Mouse (Mus musculus): ENCODE measurements around the gene Nos1ap. TPM values are rescaled to one million over a fixed set of nuclear protein-coding genes. Genes with fewer than 3 reads are reported as not detected.

Nos1ap gene
- total RNA-seq, 2 experiments from 2014 or later: 190 to 195 TPM

- intact Hi-C loops (cut with DNase I): no loop called here
These were observed 870 bp upstream of the Nos1ap start for GRCm38 (mm10) chr1:170590531-170590930.

GRCm38 (mm10) chr1:170590041-170590360 lies 340 bp upstream of the Nos1ap start:
- intact Hi-C loops (cut with DNase I): no loop called here

More at GRCm38 (mm10) chr1:170590531-170590930, 870 bp upstream of the Nos1ap start:
- DNase-seq (ENCODE audit: low spot score in 2 of 2): no peak

GRCm38 (mm10) chr1:170588879-170589218 lies 812 bp downstream of the Nos1ap start:
- intact Hi-C loops (cut with DNase I): loop anchor here (5.0 kb wide), 1 partner anchor 82 kb away; no protein-coding TSS in a partner anchor
- no peak for DNase-seq (ENCODE audit: low spot score in 2 of 2)

More at GRCm38 (mm10) chr1:170590041-170590360, 340 bp upstream of the Nos1ap start:
- DNase-seq (ENCODE audit: low spot score in 2 of 2): no peak

- no peak for DNase-seq (ENCODE audit: low spot score in 2 of 2)
- intact Hi-C loops (cut with DNase I): loop anchor here (5.0 kb wide), 1 partner anchor 81 kb away; no protein-coding TSS in a partner anchor
These were observed 1.3 kb downstream of the Nos1ap start for GRCm38 (mm10) chr1:170588353-170588752.

GRCm38 (mm10) chr1:170586715-170587114 lies 2.9 kb downstream of the Nos1ap start:
- intact Hi-C loops (cut with DNase I): loop anchor here (5.0 kb wide), 1 partner anchor 79 kb away; no protein-coding TSS in a partner anchor
- peak; percentile 29 to 44 for DNase-seq (ENCODE audit: low spot score in 2 of 2)

GRCm38 (mm10) chr1:170583925-170584324 lies 5.7 kb downstream of the Nos1ap start:
- intact Hi-C loops (cut with DNase I): no loop called here

GRCm38 (mm10) chr1:170582341-170582740 lies 7.3 kb downstream of the Nos1ap start:
- intact Hi-C loops (cut with DNase I): no loop called here
- no peak for DNase-seq (ENCODE audit: low spot score in 2 of 2)

More at GRCm38 (mm10) chr1:170583925-170584324, 5.7 kb downstream of the Nos1ap start:
- DNase-seq (ENCODE audit: low spot score in 2 of 2): no peak

- intact Hi-C loops (cut with DNase I): no loop called here
- no peak for DNase-seq (ENCODE audit: low spot score in 2 of 2)
These were observed 9.1 kb downstream of the Nos1ap start for GRCm38 (mm10) chr1:170580485-170581110.

GRCm38 (mm10) chr1:170579476-170579875 lies 10.2 kb downstream of the Nos1ap start:
- intact Hi-C loops (cut with DNase I): no loop called here
- DNase-seq (ENCODE audit: low spot score in 2 of 2): no peak

- intact Hi-C loops (cut with DNase I): no loop called here
- DNase-seq (ENCODE audit: low spot score in 2 of 2): no peak
These were observed 10.6 kb downstream of the Nos1ap start for GRCm38 (mm10) chr1:170579063-170579462.

- DNase-seq (ENCODE audit: low spot score in 2 of 2): no peak
- intact Hi-C loops (cut with DNase I): no loop called here
These were observed 13.0 kb downstream of the Nos1ap start for GRCm38 (mm10) chr1:170576728-170577065.

- intact Hi-C loops (cut with DNase I): no loop called here
- no peak for DNase-seq (ENCODE audit: low spot score in 2 of 2)
These were observed 13.5 kb downstream of the Nos1ap start for GRCm38 (mm10) chr1:170576012-170576727.

GRCm38 (mm10) chr1:170573117-170573516 lies 16.5 kb downstream of the Nos1ap start:
- intact Hi-C loops (cut with DNase I): no loop called here

GRCm38 (mm10) chr1:170566969-170567368 lies 22.7 kb downstream of the Nos1ap start:
- DNase-seq (ENCODE audit: low spot score in 2 of 2): no peak
- intact Hi-C loops (cut with DNase I): no loop called here

More at GRCm38 (mm10) chr1:170573117-170573516, 16.5 kb downstream of the Nos1ap start:
- DNase-seq (ENCODE audit: low spot score in 2 of 2): no peak

GRCm38 (mm10) chr1:170566538-170566937 lies 23.1 kb downstream of the Nos1ap start:
- DNase-seq (ENCODE audit: low spot score in 2 of 2): no peak
- intact Hi-C loops (cut with DNase I): no loop called here

GRCm38 (mm10) chr1:170564926-170565325 lies 24.7 kb downstream of the Nos1ap start:
- DNase-seq (ENCODE audit: low spot score in 2 of 2): no peak
- intact Hi-C loops (cut with DNase I): no loop called here

- intact Hi-C loops (cut with DNase I): no loop called here
- no peak for DNase-seq (ENCODE audit: low spot score in 2 of 2)
These were observed 27.2 kb downstream of the Nos1ap start for GRCm38 (mm10) chr1:170562431-170562830.

GRCm38 (mm10) chr1:170560768-170561167 lies 28.9 kb downstream of the Nos1ap start:
- intact Hi-C loops (cut with DNase I): no loop called here

GRCm38 (mm10) chr1:170557962-170558361 lies 31.7 kb downstream of the Nos1ap start:
- DNase-seq (ENCODE audit: low spot score in 2 of 2): no peak
- intact Hi-C loops (cut with DNase I): no loop called here

More at GRCm38 (mm10) chr1:170560768-170561167, 28.9 kb downstream of the Nos1ap start:
- DNase-seq (ENCODE audit: low spot score in 2 of 2): no peak

GRCm38 (mm10) chr1:170556696-170557095 lies 33.0 kb downstream of the Nos1ap start:
- no peak for DNase-seq (ENCODE audit: low spot score in 2 of 2)
- intact Hi-C loops (cut with DNase I): no loop called here

- intact Hi-C loops (cut with DNase I): no loop called here
- peak; percentile 86 to 89 for DNase-seq (ENCODE audit: low spot score in 2 of 2)
These were observed 34.7 kb downstream of the Nos1ap start for GRCm38 (mm10) chr1:170554939-170555293.

Data from left cerebral cortex, postnatal 36 days (tissue).